8 mouse cellular contexts compared by ENCODE assay signal in the genomic region with DNA sequence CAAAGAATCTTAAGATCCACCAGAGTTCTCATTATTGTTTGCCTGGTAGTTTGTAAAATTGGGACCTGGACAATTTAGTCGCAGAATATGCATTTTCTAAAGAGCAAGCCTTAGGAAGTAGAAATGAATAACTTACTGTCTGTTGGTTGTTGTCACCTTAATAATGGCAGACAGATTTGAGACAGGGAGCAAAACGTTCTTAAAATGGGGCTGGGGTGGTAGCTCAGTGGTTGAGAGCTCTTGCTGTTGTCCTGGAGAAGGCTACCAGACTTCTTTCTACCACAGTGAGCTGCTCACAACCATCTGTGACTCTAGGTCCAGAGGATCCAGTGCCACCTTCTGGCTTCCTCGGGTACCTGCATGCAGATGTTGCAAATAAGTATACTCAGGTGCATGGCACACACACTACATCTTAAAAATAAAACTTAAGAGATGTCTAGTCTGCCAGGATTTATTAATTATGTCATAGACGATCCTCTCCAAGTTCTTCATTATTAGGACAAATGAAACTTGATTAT. TPM values are rescaled to one million over a fixed set of nuclear protein-coding genes. Genes with fewer than 3 reads are reported as not detected.
DNase-seq lines count a peak whose midpoint lies in the region; ATAC-seq and TF ChIP-seq lines count a peak whose summit lies in the region.

No protein-coding gene starts in this region.

- H3K27me3 ChIP-seq in embryonic facial prominence, embryonic 10.5 days (replicated peaks; ENCODE audit: low read depth, poor library complexity, severe bottlenecking): no peaks in the 10 kb centered on the region
- no peaks in the 10 kb centered on the region for H3K27me3 ChIP-seq in hindbrain, embryonic 12.5 days
- H3K27me3 ChIP-seq in liver, adult 2 months (ENCODE audit: control insufficient read depth, insufficient read depth, low read length): no peaks in the 10 kb centered on the region
- H3K27me3 ChIP-seq in midbrain, postnatal 0 days (ENCODE audit: insufficient read depth, low read length): no peaks in the 10 kb centered on the region

- peaks cover 14% of the 10 kb centered on the region for H3K4me1 ChIP-seq in embryonic facial prominence, embryonic 10.5 days
- peaks cover 13% of the 10 kb centered on the region for H3K4me1 ChIP-seq in hindbrain, embryonic 12.5 days
- H3K4me1 ChIP-seq in liver, adult 2 months (ENCODE audit: control insufficient read depth, insufficient read depth, low read length): peaks cover 5% of the 10 kb centered on the region; the same call in 1 of the 2 replicates
- peaks cover 3% of the 10 kb centered on the region; the same call in 1 of the 2 replicates for H3K4me1 ChIP-seq in midbrain, postnatal 0 days (ENCODE audit: insufficient read depth, low read length)

- H3K4me3 ChIP-seq in embryonic facial prominence, embryonic 10.5 days: peak overlapping the region; percentile 83
- peak overlapping the region; percentile 86 for H3K4me3 ChIP-seq in hindbrain, embryonic 12.5 days
- H3K4me3 ChIP-seq in liver, adult 2 months (ENCODE audit: insufficient read depth, low read depth, low read length): peak overlapping the region; percentile 93; the same call in 1 of the 2 replicates
- H3K4me3 ChIP-seq in midbrain, postnatal 0 days (ENCODE audit: low read depth, low read length): peak overlapping the region; percentile 82

- peak overlapping the region; percentile 73 for H3K4me2 ChIP-seq in hindbrain, embryonic 12.5 days (replicated peaks)
- H3K4me2 ChIP-seq in midbrain, postnatal 0 days (ENCODE audit: low read depth, low read length, poor library complexity, severe bottlenecking): peak overlapping the region; percentile 71

- peaks cover 3% of the 10 kb centered on the region; the same call in 1 of the 2 replicates for H3K79me2 ChIP-seq in liver, adult 2 months (ENCODE audit: control insufficient read depth, insufficient read depth, low read length)

- H3K9me3 ChIP-seq in embryonic facial prominence, embryonic 10.5 days: no peaks in the 10 kb centered on the region
- H3K9me3 ChIP-seq in hindbrain, embryonic 12.5 days (replicated peaks): no peaks in the 10 kb centered on the region
- no peaks in the 10 kb centered on the region for H3K9me3 ChIP-seq in midbrain, postnatal 0 days (ENCODE audit: low read length)

- peak; percentile 50; the same call in 1 of the 2 replicates for TF ChIP-seq CTCF in liver, adult 2 months (IDR thresholded peaks at IDR 0.05; ENCODE audit: low read depth, low read length)
- TF ChIP-seq CTCF in midbrain, postnatal 0 days (IDR thresholded peaks at IDR 0.05): peak; percentile 76

- 62% methylated on average over 4 of the region's 4 CpGs for WGBS in embryonic facial prominence, embryonic 10.5 days
- 67% methylated on average over 4 of the region's 4 CpGs for WGBS in hindbrain, embryonic 12.5 days
- WGBS in liver, adult 2 months: 66% methylated on average over 4 of the region's 4 CpGs
- 64% methylated on average over 4 of the region's 4 CpGs for WGBS in midbrain, postnatal 0 days

- no peak overlapping the region for H3K9ac ChIP-seq in hindbrain, embryonic 12.5 days
- no peak overlapping the region for H3K9ac ChIP-seq in liver, adult 2 months (ENCODE audit: low read depth, low read length)
- 0 out of 2 replicates have a peak overlapping the region, but pooled peaks have one; percentile 94 for H3K9ac ChIP-seq in midbrain, postnatal 0 days (replicated peaks; ENCODE audit: low read length, poor library complexity, severe bottlenecking)

- no peak for TF ChIP-seq POLR2A in liver, adult 2 months (IDR thresholded peaks at IDR 0.05; ENCODE audit: extremely low read depth, insufficient read depth, low read length)

- H3K36me3 ChIP-seq in embryonic facial prominence, embryonic 10.5 days (replicated peaks): peaks cover 40% of the 10 kb centered on the region
- H3K36me3 ChIP-seq in hindbrain, embryonic 12.5 days: peaks cover 33% of the 10 kb centered on the region
- peaks cover 25% of the 10 kb centered on the region for H3K36me3 ChIP-seq in liver, adult 2 months (ENCODE audit: control insufficient read depth, insufficient read depth, low read length)
- H3K36me3 ChIP-seq in midbrain, postnatal 0 days (ENCODE audit: insufficient read depth, low read length): peaks cover 18% of the 10 kb centered on the region

- peak; percentile 9 for DNase-seq in urinary bladder, postnatal 14 days (ENCODE audit: low spot score)
- DNase-seq in urinary bladder, postnatal 36 days (ENCODE audit: low spot score in 2 of 2): no peak
- peak; percentile 52 for DNase-seq in embryonic facial prominence, embryonic 10.5 days (ENCODE audit: low spot score)
- peak; percentile 62 for DNase-seq in liver, adult 2 months (ENCODE audit: extremely low read depth, low read depth, low spot score)
- DNase-seq in midbrain, postnatal 0 days (ENCODE audit: low spot score): peak; percentile 78
- DNase-seq in thymus, postnatal 25 days: peak; percentile 37

- no peak for ATAC-seq in hindbrain, embryonic 12.5 days (ENCODE audit: low FRiP score)
- no peak for ATAC-seq in midbrain, postnatal 0 days (ENCODE audit: low FRiP score)
- no peak for ATAC-seq in frontal cortex, adult (ENCODE audit: low TSS enrichment)

- no peak overlapping the region for H3K27ac ChIP-seq in embryonic facial prominence, embryonic 10.5 days (replicated peaks)
- no peak overlapping the region for H3K27ac ChIP-seq in hindbrain, embryonic 12.5 days
- no peak overlapping the region for H3K27ac ChIP-seq in liver, adult 2 months (replicated peaks; ENCODE audit: insufficient read depth, low read depth, low read length)
- H3K27ac ChIP-seq in midbrain, postnatal 0 days (ENCODE audit: low read depth, low read length): no peak overlapping the region

RNA-seq across cellular contexts. Expression of a gene that starts 1.0 kb away (rescaled TPM):
- 33.5 and 35.5 TPM in 2 replicates for polyA plus RNA-seq in embryonic facial prominence, embryonic 10.5 days (2016; fragmentation: Nextera tagmentation; extraction: Ambion mirVana)
- polyA plus RNA-seq in hindbrain, embryonic 12.5 days (2016; fragmentation: Nextera tagmentation; extraction: Ambion mirVana): 49.2 and 53.5 TPM in 2 replicates
- 15.2 and 20.3 TPM in 2 replicates for total RNA-seq in liver, adult 2 months (2014; rRNA removed)
- polyA plus RNA-seq in liver, adult 2 months (2012; rRNA removed): 8.1 and 8.9 TPM in 2 replicates
- 76.0 and 96.8 TPM in 2 replicates for total RNA-seq in midbrain, postnatal 0 days (2014; rRNA removed)
- polyA plus RNA-seq in midbrain, postnatal 0 days (2015; fragmentation: Nextera tagmentation; extraction: Ambion mirVana): 29.1 and 34.8 TPM in 2 replicates

Comparison
In these comparisons a context has a peak if more than half of its experiments do, and no peak if none do; other contexts are left out.
1. DNase-seq: peak in urinary bladder, postnatal 14 days (single experiment), embryonic facial prominence, embryonic 10.5 days (single experiment), liver, adult 2 months (single experiment), midbrain, postnatal 0 days (single experiment) and thymus, postnatal 25 days (single experiment); none in urinary bladder, postnatal 36 days (0 of 2).
2. Peak in every context shown above with its lines, with median percentiles within 50 percentile points of each other: H3K4me3 ChIP-seq.